Mouse (Mus musculus) left cerebral cortex, postnatal 14 days (tissue): ENCODE data around the gene Jph2. TPM values are rescaled to one million over a fixed set of nuclear protein-coding genes. Genes with fewer than 3 reads are reported as not detected.

Source experiments
- DNase-seq, 2 experiments: peaks; one replicate each; pipeline ENCODE4 v3.0.0; 2021 to 2022; ENCODE audit warnings: low spot score in 2 of 2, mixed read lengths in 1 of 2
- intact Hi-C: fragments of 180-260 bp; cut with DNase I; formaldehyde crosslinking; loops from one replicate; pipeline ENCODE4 v1.15.1; 2025
- total RNA-seq, 2 experiments: library from RNA; stranded (reverse); gene quantifications; 2 replicates each; pipeline ENCODE4 v1.2.3; 2021

Jph2 gene
- total RNA-seq, 2 experiments from 2014 or later = 0.51 to 0.72 TPM

GRCm38 (mm10) chr2:163375468-163375867 lies 22.3 kb downstream of the Jph2 start:
- no peak for DNase-seq
- intact Hi-C loops = no loop called here

- intact Hi-C loops = no loop called here
Observed at GRCm38 (mm10) chr2:163372627-163373026, 25.2 kb downstream of the Jph2 start.

GRCm38 (mm10) chr2:163370175-163370574 lies 27.6 kb downstream of the Jph2 start:
- no peak for DNase-seq
- intact Hi-C loops = no loop called here

More at GRCm38 (mm10) chr2:163372627-163373026, 25.2 kb downstream of the Jph2 start:
- no peak for DNase-seq

GRCm38 (mm10) chr2:163364785-163365541 lies 32.8 kb downstream of the Jph2 start:
- no peak for DNase-seq
- intact Hi-C loops = no loop called here

GRCm38 (mm10) chr2:163362940-163363921 lies 34.6 kb downstream of the Jph2 start:
- intact Hi-C loops = no loop called here
- DNase-seq = no peak

- intact Hi-C loops = no loop called here
- DNase-seq = no peak
Observed at GRCm38 (mm10) chr2:163360858-163361623, 36.8 kb downstream of the Jph2 start.

GRCm38 (mm10) chr2:163359253-163359652 lies 38.5 kb downstream of the Jph2 start:
- intact Hi-C loops = no loop called here
- DNase-seq = no peak

GRCm38 (mm10) chr2:163358662-163359061 lies 39.1 kb downstream of the Jph2 start:
- DNase-seq = no peak
- intact Hi-C loops = no loop called here

GRCm38 (mm10) chr2:163356113-163356840 lies 41.5 kb downstream of the Jph2 start:
- intact Hi-C loops = no loop called here
- DNase-seq = no peak

- intact Hi-C loops = no loop called here
Observed at GRCm38 (mm10) chr2:163355666-163356065, 42.1 kb downstream of the Jph2 start.

GRCm38 (mm10) chr2:163353731-163354130 lies 44.1 kb downstream of the Jph2 start:
- intact Hi-C loops = no loop called here
- DNase-seq = no peak

More at GRCm38 (mm10) chr2:163355666-163356065, 42.1 kb downstream of the Jph2 start:
- DNase-seq = no peak

- DNase-seq = no peak
- intact Hi-C loops = no loop called here
Observed at GRCm38 (mm10) chr2:163350443-163350842, 47.4 kb downstream of the Jph2 start.

GRCm38 (mm10) chr2:163349411-163349810 lies 48.4 kb downstream of the Jph2 start:
- DNase-seq = peak; percentile 54 to 65
- intact Hi-C loops = no loop called here

GRCm38 (mm10) chr2:163348677-163349076 lies 49.1 kb downstream of the Jph2 start:
- intact Hi-C loops = no loop called here
- DNase-seq = no peak

GRCm38 (mm10) chr2:163347517-163348184 lies 50.1 kb downstream of the Jph2 start:
- intact Hi-C loops = no loop called here
- no peak for DNase-seq

GRCm38 (mm10) chr2:163346497-163346896 lies 51.3 kb downstream of the Jph2 start:
- DNase-seq = no peak
- intact Hi-C loops = no loop called here

- DNase-seq = no peak
- intact Hi-C loops = loop anchor here (5.0 kb wide), 1 partner anchor 423 kb away; no protein-coding TSS in a partner anchor
Observed at GRCm38 (mm10) chr2:163344976-163345660, 52.7 kb downstream of the Jph2 start.

GRCm38 (mm10) chr2:163343671-163344070 lies 54.1 kb downstream of the Jph2 start:
- peak; percentile 19 to 28 for DNase-seq
- intact Hi-C loops = loop anchor here (5.0 kb wide), 1 partner anchor 421 kb away; no protein-coding TSS in a partner anchor
